Mouse (Mus musculus) right cerebral cortex, postnatal 14 days (tissue): ENCODE measurements at regions not wholly inside any gene's neighbourhood (a gene's known extent, or its start where the extent isn't known, plus 50 kb on each side); places are given as distances from the start of the nearest gene placed in this dataset.
A peak's percentile ranks its signal among the peaks of the same experiment; 100 is the strongest.

Experiments used
- DNase-seq: peaks from one replicate; pipeline ENCODE4 v3.0.0; 2022

DNA sequence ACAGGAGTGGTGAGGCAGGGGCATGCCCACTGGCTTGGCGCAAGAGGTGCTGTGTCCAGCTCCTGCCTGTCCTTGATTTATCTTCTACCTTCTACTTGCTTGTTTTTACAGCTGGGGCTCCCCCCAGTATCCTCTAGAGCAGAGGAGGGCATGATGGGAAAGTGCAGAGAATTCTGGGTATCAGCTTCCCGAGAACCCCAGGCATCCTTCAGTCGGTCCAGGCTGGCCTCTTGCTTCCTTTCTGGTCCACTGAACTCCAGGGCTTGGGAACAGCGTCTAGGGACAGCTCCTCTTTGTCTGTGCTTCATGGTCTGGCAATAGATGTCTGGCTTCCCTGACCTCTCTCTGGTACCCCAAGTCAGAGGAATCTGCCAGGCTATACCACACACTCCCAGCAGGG, 247.9 kb downstream of the Tle3 start:
- no peak for DNase-seq

DNA sequence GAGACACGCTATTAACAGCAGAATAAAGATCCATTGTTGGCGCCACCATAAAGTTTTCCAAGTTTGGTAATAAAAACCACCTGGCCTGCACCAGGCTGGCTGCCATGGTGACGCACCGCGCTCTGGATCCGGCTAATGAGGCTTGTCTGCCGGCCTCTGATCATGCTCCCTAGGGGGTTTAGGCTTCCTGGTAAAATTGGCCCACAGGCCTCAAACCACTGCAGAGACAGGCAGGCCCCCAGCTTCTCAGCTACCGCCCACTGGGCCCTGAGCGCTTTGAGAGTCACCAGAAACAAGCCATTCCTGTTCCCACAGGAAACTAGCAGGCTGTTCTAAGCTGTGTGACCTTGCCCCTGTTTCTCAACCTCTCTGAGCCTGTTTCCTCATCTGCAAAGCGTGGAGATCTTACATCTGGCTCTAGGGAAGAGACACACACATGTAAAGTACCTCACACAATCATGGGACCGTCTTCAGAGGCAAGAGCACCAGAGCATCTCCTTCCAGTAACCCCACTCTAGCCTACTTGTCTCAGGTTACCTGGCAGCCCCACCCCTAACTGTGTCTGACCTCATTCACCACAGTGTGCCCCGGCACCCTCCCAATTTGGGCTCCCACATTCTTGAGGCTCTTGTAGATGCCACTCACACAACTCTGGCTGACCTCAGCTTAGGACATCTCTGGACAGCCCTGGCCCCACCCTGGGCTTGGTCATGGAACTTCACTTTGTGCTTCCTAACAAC, 246.5 kb downstream of the Tle3 start:
- DNase-seq, result no peak

DNA sequence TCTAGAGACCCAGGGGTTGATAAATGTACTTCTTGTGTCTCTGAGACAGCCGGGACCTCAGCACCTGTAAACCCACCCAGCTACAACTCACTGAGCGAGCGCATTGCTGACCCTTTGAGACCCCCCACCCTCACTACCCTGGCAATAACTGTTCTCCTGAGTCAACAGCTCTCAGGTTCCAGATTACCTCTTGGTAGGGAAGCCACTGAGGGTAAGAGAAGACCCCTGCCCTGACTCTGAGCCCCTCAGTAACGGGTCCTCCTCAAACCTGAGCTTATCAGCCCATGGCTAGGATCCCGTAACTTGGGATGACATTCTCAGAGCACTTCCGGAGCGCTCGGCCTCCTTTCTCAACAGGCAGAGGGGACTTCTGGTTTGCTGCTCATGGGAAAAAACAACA, 245.8 kb downstream of the Tle3 start:
- DNase-seq, result no peak

DNA sequence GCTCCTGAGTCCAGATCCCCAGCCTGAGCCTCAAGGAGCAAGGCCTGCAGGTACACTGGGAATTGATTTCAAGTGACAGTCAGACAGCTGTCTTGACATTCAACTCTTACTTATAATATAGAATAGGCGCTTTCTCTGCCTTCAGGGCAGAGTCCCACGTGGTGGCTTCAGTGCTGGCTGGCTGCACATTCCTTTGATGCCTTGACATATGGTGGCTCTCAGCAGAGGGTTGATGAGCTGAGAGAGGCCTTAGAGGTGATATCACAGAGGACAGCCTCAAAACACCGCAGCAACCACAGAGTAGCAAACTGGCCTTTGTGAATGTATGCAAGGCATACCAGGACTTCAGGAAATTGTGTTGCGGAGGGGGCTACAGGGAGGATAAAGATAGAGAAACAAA, 243.4 kb downstream of the Tle3 start:
- DNase-seq, result no peak

DNA sequence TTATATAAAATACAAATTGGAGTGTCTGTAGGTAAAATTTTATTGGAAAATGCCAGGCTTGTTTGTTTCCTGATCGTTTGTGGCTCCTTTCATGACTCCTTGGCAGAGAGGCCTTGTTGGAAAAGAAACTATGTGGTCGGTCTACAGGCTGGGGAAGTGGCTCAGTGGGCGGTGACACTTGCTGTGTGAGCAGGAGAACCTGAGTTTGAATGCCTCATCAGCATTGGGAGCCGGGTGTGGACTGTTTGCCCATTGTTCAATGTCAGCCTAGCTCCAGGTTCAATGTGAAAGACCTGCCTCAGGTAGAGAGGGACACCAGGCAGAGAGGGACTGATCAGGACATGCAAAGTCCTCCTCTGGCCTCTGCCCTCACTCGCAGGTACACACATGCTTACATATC, 235.4 kb downstream of the Tle3 start:
- DNase-seq, result no peak

DNA sequence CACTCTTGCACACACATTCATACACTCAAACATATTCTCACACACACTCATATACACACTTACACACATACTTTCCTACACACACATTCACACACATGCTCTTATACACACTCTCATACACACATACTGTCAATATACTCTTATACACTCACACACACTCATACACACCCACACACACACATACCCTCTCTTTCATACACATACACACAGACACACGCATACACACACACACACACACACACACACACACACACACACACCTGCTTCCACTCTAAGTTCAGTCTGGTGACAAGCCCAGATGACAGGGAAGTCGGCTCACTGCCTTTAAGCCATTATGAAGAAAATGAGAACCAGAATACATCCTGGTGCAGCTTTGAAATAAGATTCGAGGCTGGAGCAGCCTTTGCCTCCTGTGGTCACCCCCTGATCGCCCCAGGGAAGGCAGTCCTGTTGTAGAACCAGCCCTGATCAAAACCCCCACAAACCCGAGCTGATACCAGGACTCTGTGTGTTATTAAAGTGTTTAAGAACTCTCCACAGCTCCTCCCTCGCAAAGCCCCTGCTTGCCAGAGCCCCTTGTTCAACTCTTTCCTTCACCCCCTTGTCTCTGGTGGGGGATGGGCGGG, 230.3 kb downstream of the Tle3 start:
- no peak for DNase-seq

DNA sequence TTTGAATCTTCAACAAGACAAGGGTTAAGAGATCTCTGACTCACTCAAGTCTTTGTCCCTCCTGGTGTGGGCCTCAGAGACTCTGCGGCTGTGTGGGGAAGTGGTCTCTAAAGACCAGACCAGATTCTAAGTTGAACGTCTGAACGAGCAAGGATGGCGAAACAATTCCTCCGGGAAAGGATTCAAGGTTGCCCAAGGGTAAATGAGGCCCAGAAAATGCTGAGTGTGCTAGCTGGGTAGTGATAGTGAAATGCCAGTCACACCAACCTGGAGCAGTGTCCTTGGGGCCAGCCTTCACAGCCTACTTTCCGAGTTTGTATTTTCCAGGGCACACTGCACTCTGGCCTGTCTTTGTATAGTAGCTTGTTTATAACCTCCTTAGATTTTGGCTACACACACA, 229.7 kb downstream of the Tle3 start:
- no peak for DNase-seq

DNA sequence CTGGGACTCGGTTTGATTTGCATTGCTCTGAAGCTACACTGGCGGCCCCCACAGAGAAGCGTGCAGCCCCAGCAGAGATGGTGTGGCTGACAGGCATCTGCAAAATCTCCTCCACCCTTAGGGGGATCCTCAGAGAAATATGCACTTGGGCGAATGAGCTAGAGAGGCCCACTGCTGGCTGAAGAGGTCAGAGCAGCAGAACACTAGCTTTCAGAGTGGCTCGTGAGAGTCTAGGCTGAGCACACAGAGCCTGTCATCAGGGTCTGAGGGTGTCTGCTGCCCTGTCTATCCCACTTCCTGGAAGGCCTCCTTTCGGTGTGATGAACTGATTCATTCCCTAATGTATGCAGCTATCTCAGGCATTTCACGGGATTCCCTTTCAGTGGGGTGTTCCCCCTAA, 225.1 kb downstream of the Tle3 start:
- no peak for DNase-seq

DNA sequence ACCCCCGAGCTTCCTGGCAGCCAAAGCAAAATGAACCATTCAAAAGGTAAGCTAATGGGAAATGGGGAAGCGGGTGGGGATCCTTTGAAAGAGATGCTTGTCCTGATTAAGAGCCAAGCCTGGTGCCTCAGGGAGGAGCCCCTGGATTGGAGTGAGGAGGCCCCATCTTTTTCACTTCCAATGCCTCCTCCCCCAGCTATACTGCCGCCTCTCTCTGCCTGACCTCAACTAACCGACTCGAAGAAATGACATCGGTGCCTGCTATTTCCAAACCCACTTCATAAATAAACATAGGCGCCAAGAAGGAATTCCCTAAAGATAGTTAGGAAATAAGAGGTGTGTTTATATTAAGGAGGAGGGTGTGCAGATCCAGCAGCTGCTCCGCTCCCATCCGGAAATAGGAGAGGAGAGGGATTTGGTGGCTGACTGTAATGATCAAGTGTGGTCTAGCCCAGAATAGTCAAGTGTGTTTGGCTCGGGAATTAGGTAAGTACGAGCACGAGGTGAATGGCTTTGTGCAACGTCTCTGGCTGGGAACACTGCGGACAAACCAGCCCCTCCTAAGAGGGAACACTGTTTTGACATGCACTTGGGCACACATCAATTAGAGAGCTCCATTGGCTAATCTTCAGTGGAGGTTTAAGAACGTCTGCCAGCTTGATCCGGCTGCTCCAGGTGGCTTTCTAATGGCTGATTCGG, 224.4 kb downstream of the Tle3 start:
- no peak for DNase-seq

DNA sequence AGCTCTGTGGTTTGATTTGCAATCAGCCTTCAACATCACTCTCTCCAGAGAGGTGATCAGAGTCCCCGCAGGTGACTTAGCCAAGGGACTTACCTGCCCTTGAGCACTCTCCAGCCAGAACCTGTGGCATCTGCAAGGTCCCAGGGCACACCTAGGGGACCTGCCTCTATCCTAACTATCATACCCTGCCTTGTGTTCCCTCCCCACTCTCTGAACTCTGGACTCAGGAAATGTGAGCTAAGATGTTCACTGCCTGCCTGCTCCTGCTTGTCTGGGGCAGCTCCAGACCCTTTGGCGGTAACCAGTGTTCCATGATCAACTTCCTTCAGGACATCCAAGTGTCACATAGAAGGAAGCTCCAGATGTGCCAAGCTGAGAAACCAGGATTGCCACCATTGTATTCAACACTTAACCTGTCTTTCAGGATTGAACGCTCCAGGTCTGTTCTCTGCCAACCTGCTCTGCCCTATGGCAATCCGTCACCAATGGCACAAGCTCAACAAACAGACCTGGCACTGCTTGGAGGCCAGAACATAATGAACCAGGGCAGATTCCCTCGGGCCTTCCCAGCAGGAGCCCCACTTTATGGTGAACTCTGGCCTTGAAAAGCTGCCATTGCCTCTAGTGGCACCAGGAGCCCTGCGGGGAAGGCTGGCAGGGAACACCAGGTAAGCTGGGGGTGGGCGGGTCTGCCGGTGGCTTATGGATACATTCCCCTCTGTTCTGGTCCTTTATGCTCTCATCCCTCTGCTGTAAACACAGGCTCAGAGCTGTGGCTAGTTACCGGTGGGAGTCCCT, 223.2 kb downstream of the Tle3 start:
- no peak for DNase-seq

DNA sequence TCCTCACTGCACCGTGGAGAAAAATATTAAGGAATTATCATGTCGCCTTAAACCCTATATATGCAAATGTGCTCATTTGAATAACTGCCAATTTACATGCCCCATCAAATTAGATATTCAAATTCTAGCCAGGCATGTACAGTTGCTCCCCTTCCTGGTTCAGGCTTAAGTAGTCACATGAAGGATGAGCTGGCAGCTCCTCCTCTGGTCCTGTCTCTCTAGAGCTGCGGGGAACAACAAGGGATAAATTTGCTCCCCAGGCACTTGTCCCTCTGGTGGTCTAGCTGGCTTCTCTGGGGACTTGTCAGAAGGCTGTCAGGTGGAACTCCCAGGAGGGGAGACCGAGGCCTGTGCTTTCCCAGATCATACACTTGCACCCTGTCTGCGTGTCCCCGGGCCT, 221.8 kb downstream of the Tle3 start:
- no peak for DNase-seq

DNA sequence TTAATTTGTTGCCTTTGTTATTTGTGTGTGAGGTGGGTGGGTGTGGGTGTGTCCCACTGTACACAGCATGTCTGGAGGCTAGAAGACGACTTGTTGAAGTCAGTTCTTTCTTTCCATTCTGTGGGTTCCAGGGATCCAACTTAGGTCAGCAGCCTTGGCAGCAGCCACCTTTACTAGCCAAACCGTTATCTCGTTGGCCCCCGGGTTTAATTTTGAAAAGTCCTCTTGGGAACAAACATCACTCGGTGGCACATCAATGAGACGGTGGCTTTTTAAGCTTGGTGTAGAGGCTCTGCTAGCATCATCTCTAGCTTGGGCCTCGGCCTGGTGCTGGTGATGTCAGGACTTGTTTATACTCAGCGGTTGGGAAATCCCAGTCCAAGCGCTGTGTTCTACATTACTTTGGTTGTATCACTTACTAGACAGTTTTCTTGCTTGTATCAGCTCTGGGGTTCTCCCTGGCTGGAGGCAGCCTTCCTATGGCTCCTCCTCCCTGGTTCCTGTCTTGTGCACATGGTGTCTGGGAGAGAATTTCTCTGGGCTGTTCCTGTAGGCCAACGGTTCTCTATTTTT, 217.6 kb downstream of the Tle3 start:
- no peak for DNase-seq

DNA sequence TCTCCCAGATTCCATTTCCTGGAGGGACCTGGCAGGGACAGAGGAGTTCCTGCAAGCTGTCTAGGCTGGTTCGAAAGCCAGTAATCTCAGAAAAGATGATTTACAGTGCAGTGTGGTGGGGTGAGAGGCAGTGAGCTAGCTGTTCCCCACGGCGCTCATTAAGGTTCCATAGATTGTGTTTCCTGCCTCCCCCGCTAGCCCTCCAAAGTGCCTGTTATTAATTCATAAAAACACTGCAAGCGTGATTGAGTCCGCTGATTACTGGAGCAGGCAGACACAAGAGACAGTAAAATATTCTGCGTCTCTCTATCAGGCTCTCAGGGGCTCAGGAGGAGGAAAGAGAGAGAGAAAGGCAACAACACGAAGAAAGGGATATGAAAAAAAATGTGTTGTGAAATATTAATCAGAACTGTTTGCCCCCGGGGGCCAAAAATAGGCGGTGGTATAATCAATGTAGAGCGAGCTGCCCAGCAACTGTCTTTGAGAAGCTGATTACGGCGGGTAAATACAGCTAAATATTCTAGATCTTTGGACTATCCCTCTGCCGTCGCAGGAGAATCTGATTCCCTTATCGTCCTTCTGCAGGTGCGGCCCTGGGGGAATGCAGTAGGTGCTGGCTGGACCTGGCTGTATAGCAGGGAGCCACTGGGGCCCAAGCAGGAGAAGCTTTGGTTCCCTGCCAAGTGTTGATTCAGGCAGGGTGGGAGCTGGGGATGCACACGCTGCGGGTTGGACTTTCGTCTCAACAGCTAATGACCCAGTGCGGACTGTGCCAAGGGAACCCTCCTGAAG, 211.3 kb downstream of the Tle3 start:
- DNase-seq, result no peak

DNA sequence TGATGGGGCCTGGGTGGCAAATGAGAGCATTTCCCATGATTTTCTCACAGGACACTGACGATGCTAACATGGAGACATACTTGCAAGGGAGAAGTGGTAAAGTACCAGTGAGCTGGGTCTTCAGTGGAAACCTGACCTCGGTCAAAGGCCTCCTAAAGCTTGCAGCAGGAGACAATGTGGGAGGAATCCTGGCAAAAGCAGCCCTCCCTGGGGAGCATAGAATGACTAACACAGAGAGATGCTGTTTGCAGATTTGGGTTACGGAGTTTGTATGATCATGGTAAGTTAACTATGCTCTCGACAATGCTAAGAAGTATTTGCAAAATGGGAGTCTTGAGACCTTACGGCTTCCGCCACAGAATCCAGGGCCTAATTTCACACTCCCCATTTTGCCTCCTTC, 208.9 kb downstream of the Tle3 start:
- no peak for DNase-seq

DNA sequence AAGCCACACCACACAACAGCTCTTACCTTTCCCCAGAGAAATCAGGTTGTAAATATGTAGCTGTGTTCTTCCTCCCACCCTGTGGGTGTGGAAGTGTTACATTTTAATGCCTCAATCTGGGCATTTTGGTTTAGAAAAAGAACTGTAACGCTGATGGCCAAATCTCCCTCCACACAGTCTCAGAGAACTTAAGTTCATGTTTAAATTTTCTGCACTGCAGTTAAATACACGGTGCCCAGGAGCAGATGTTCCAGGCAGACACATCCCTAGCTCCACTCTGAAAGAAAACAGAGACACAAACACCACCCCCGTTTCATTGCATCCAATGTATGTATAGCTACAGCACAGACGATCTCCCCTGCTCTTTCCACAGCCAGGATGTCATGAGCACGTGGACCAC, 206.1 kb downstream of the Tle3 start:
- no peak for DNase-seq

DNA sequence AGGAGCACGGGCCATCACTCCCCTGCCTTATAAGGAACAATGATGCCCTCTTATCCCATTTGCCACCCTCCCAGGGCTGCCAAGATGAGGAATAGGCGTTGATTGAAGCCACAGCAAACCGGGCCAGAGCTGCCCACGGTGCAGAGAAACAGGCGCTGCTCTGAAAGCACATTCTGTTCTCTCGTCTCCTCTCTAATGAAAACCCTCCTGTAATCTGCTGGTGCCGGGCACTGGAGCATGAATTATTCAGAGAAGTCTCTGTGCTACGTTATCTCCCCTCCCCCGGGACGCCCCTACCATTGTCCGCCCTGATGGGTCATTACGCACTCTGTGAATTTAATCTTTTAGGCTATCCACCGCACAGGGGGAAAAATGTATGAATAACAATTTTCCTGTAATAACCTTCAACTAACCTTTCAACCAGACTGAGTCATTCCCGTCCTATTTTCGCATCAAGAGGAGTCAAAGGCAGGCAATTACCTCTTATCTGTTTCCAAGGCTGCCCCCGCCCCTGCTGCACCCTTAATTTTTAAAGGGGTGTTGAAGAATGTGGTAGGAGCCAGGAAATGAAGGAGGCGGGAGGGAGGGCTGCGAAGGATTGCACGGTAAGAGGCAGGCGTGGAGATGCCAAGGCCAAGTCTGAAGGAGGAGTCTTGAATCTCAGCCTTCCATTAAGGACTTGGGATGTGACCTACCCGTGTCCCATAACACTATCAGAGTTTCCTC, 201.6 kb downstream of the Tle3 start:
- DNase-seq, result peak; percentile 42

DNA sequence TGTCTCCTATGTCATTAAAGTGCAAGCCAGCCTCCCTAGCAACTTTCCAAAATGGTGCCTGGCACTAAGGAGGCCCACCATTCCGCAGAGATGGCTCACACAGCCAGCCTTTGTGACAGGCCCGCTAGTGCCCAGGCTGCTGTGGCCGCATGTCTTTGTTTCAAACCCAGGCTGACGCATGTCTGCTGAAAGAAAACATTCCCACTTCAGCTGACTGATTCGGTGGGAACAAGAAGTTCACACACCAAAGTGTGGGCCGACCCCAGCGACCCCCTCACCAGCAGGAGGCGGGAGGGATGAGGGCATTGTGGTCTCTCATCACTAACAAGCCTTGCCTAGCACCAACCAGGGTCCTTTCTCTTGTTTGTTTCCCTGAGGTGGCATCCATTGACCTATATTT, 190.9 kb downstream of the Tle3 start:
- DNase-seq, result no peak

DNA sequence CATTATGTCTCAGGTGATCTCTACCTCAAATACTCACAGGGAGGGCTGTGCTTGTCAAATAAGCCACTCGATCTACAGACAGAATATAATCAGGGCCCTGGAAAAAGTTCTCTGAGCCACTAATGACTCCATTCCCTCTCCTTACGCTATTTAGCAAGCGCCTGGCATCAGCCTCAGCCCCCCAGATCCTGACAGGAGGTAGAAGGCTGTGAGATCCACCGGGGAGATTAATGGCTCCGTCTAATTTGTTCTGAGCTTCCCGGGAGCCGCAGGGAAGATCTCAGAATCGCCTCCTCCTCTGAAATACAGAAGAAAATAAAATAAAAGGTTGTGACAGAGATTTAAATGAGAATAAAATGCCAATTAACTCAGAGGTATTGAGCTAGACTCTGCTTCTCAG, 189.4 kb downstream of the Tle3 start:
- no peak for DNase-seq

DNA sequence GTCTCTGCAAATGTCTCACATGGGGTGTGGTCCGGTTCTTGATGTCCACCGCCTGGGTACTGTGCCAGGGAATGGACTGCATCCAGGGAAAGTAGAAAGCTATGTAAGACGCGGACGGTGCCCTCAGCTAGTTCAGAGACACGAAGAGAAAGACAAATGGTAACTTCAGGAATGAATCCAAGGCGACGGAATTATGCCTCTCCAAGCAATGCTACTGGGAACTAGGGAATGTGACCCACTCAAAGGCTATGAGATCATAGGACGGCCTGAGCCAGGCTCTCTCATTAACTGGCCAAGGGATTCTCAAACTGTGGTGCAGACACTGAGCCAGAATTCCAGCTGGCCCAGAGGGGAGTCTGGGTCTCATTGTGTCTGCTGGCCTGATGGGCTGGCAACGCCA, 186.5 kb downstream of the Tle3 start:
- DNase-seq, result no peak

DNA sequence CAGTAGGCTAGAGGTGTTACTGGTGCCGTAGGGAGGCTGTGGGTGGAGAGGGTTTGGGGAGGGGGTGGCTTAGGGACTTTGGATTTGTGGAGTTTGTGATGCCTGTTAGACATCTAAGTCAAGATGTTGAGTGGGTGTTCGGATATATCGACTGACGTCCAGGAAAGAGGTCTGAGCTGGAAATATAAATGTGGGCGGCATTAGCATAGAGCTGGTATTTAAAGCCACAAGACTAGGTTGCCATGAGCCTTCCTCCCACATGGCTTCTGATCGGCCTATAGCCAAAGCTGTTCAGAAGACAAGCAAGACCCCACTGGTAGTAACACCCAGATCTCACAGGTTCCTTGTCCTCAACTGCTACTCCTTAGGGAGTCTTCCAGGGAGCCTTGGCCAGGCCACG, 184.9 kb downstream of the Tle3 start:
- no peak for DNase-seq

DNA sequence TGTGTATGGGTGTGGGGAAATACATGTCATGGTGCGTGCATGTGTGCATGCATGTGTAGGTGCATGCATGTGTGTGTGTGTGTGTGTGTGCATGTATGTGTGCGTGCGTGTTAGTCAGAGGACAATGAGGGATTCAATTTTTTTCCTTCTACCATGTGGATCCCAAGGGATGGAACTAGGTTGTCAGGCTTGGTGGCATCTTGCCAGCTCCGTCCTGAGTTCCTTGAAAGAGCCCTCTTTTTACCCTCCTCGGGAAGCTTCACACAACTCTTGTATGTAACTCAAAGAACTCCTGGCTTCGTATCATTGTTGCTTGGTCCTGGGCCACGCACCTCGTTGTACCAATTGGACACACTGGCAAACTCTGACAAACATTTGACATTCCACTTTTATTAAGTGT, 183.0 kb downstream of the Tle3 start:
- DNase-seq, result peak; percentile 43

DNA sequence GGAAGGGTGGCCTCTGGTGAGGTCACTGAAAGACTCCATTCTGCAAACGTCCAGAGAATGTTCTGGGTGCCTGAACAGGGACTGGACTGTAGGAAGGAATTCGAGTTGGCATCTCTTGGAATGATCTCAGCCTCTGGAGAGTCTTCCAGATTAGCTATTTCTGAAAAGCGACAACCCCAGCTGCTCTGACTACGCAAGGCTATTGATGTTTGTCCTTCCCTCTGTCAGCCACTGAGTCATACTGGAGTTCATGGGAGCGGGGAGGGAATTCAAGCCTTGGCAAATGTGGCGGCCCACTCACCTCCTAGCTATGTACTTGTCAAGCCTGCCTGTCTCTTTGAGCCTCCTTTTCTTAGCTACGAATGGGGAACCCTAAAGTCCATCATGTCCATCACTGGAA, 182.4 kb downstream of the Tle3 start:
- DNase-seq, result no peak
